Mouse (Mus musculus) lung, adult 18-20 months (tissue): ENCODE measurements around the gene Supt16.

Experiments
- DNase-seq, 2 experiments: peaks; one replicate each; pipeline ENCODE4 v3.0.0; 2022; ENCODE audit warnings: mixed read lengths in 2 of 2

Gene Supt16

DNA sequence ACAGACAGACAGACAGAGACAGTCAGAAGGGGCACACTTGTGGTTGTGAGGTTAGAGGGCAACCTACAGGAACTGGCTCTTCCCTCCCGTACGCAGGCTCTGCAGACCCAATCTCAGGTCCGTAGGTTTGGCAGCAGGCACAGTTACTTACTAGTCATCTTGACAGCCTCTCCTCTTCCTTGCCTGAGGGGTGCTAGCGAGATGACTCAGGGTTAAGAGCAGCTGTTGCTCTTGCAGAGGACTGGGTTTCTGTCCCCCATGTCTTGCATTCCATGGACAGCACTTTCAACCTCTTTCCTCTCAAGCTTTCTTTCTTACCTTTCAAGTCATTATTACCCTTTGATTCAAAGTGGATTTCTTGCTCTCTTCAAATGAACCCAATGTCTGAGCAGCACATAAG is 53.1 kb downstream of the Supt16 start:
- no peak for DNase-seq

GRCm38 (mm10) chr14:52141445-52142127 is 55.6 kb downstream of the Supt16 start:
- peak; percentile 12 to 51 for DNase-seq

- no peak for DNase-seq
Observed at GRCm38 (mm10) chr14:52140577-52141444, 56.4 kb downstream of the Supt16 start.

- no peak for DNase-seq
Observed at GRCm38 (mm10) chr14:52133584-52133983, 63.6 kb downstream of the Supt16 start.

DNA sequence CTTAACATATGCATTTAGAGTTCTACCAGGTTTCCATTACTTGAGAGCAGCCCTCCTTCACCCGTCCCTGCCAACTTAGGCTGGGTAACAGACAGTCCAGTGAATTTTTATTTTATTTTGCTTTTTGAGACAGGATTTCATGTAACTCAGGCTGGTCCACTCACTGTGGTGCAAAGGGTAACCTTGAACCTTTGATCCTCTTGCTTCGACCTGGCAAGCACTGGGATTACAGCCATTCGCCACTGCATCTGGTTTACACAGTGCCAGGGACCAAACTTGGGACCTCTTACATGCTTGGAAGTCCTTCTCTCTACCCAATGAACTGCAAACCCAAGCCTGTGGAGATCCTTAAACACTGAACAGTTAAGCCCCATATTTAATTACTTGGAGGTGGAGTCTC is 72.6 kb downstream of the Supt16 start:
- no peak for DNase-seq

DNA sequence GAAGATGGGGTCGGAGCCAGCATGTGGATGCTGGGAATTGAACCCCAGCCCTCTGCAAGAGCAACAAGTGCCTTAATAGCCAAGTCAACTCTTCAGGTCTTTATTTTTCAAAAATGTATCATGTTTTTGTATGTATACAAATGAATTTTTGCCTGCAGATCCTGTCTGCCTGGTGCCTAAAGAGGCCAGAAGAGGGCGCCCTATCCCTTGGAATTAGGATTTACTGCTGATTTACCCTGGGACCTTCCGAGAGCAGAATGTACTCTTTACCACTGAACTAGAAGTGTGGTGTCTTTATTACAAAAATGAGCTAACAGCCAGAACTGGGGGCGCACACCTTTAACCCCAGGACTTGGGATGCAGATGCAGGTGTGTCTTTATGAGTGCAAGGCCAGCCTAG is 73.3 kb downstream of the Supt16 start:
- peak; percentile 36 to 65 for DNase-seq

DNA sequence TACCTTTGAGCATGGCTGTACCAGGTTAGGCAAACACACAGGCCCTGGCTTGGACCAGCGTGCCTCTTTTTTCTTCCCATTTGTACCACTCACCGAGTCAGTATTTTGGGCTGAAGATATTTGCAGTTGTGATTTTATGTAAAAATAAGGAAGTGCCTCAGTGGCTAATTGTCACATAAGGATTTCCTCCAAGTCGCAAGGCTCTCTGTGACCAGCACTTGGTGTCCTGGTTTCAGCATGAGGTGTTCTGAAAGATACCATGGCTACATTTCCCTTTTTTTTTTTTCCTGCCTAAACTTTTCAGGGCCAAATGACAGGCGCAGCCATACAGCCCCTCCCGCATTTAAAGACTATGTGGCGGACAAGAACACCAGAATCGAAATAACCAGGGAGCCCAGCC is 77.0 kb downstream of the Supt16 start:
- DNase-seq = no peak

- DNase-seq = peak; percentile 29 to 62
Observed at GRCm38 (mm10) chr14:52118823-52119608, 78.2 kb downstream of the Supt16 start.

- no peak for DNase-seq
Observed at GRCm38 (mm10) chr14:52118456-52118822, 78.8 kb downstream of the Supt16 start.

DNA sequence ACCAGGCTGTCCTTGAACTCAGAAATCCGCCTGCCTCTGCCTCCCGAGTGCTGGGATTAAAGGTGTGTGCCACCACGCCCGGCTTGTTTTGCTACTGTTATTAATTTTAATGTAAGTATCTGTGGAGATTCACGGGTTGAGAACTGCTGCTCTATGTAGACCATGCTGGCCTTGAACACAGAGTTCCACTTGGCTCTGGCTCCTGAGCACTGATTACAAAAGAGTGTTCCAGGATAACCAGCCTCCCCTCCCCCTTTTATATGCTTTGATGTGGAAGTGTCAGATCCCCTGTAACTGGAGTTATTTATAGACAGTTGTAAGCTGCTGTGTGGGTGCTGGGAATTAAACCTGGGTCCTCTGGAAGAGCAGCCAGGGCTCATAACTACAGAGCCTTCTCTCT is 80.0 kb downstream of the Supt16 start:
- no peak for DNase-seq

DNA sequence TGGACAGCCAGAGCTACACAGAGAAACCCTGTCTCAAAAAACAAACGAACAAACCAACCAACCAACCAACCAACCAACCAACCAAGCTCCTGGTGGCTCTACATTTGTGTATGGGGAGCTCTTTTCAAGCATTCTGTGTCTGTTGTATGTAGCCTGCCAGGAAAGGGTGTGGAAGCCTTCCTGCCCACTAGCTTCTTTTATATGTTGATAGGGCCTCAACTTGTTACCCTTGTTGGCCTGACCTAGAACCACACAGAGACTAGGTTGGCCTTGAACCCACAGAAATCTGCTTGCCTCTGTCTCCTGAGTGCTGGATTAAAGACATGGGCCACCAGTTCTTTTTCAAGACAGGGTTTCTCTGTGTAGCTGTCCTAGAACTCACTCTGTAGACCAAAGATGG is 83.1 kb downstream of the Supt16 start:
- no peak for DNase-seq
